Mouse (Mus musculus): Measurements from ENCODE around the gene Olfr1466. TPM values are rescaled to one million over a fixed set of nuclear protein-coding genes. Genes with fewer than 3 reads are reported as not detected.

Gene Olfr1466
- not detected for total RNA-seq (2023)

DNA sequence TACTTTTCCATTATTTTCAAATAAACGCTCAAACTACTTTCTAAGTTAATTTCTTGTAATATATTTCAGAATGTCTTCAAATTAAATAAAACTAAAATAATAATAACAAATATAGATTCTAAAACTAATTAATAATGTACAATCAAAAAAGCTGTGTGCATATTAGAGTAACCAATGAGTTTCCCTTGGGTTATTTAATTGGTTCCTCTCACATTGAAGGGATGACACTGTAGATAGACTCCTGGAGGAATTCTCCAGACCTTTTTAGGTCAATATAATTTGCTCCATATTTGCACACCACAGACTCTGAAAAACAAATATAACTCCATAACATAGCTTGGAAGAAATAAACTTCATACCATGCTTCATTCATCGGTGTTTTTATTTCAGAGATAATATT is at the start of gene Olfr1466:
Gene Olfr1466, plus strand, starts transcription at position 301 of the 400 bp plus-strand sequence.

DNA sequence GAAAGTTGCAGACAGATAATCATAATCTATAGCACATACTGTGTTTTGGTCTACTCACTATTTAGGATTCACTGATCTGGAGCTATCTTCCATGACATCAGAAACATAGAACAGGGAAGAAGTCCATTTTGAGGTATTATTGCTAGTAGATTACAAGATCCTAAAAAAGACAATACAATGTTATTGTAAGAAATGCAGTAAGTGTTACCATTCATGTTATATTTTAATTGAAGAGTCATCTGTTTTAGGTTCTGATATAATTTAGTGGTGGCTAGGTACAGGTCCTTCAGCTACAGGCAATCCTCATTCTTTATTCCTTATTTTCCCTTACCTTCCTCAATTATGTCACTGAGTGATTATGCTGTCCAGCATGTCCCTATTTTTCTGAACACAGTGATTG is 23.2 kb upstream of the Olfr1466 start, which contains the start of gene Olfr1465:
Gene Olfr1465, minus strand, starts transcription at position 101 of the 400 bp plus-strand sequence.

DNA sequence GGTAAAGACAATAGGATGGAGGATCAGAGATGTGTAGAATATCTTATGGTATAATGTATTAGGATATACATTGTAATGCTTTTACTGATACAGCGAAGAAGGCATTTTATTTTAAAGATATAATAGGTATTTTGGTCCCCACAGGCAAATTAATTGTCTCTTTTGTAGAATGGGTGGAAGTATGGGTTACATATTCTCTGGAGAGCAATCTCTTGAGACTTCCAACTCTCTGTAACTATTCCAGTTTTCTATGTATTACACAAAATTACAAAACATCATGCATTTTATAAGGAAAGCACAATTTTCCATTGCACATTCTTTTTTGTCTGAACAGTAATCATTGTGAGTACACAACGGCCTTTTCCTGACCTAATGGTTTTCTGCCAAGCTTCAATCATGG is 23.3 kb downstream of the Olfr1466 start, which contains the start of gene Olfr1467:
Gene Olfr1467, plus strand, starts transcription at position 301 of the 400 bp plus-strand sequence.

Other genes with a start within 250 kb of the Olfr1466 start
- gene Olfr1457, start 241.0 kb upstream of the Olfr1466 start, total RNA-seq (2023): not detected
- gene Olfr1458, start 232.1 kb upstream of the Olfr1466 start, total RNA-seq (2023): not detected
- under 1 TPM in 1 of 2 experiments, not detected in 1; 0.10 TPM for gene Olfr1459, start 189.3 kb upstream of the Olfr1466 start, total RNA-seq (2023)
- not detected for gene Olfr1461, start 175.9 kb upstream of the Olfr1466 start, total RNA-seq (2023)
- not detected for gene Olfr1462, start 153.1 kb upstream of the Olfr1466 start, total RNA-seq (2023)
- not detected for gene Olfr1463, start 107.5 kb upstream of the Olfr1466 start, total RNA-seq (2023)
- gene Olfr1465, start 23.3 kb upstream of the Olfr1466 start, total RNA-seq (2023): not detected
- not detected for gene Olfr1467, start 23.4 kb downstream of the Olfr1466 start, total RNA-seq (2023)
- gene Olfr1469, start 69.0 kb downstream of the Olfr1466 start, total RNA-seq (2023): not detected
- not detected for gene Olfr1471, start 104.5 kb downstream of the Olfr1466 start, total RNA-seq (2023)
- not detected for gene Olfr1472, start 117.2 kb downstream of the Olfr1466 start, total RNA-seq (2023)
- not detected for gene Olfr1474, start 130.7 kb downstream of the Olfr1466 start, total RNA-seq (2023)
- gene Olfr1475, start 141.3 kb downstream of the Olfr1466 start, total RNA-seq (2023): not detected
- not detected for gene Olfr1477, start 161.7 kb downstream of the Olfr1466 start, total RNA-seq (2023)
- gene Olfr1480, start 189.1 kb downstream of the Olfr1466 start, total RNA-seq (2023): not detected
- gene Olfr1484, start 244.6 kb downstream of the Olfr1466 start, total RNA-seq (2023): not detected

All from monocyte, adult 59 days (primary cell).